Mouse (Mus musculus) heart, embryonic 15.5 days (tissue): ENCODE results near the gene Sptlc2. TPM values are rescaled to one million over a fixed set of nuclear protein-coding genes. Genes with fewer than 3 reads are reported as not detected.

ENCODE experiments used
- ATAC-seq: fragments of 200-750 bp; cut with Nextera tagmentation; replicated peaks from 2 replicates; pipeline ENCODE4 v1.8.0; 2017; ENCODE audit warnings: low read depth, moderate TSS enrichment; ENCODE audit not compliant: insufficient number of reproducible peaks, insufficient read depth, low FRiP score
- H3K27ac ChIP-seq: fragments of 300-500 bp; sonication (generic); 2 replicates; pipeline ENCODE4 v1.5.1; 2015; ENCODE audit warnings: mild to moderate bottlenecking, inconsistent platforms
- H3K27me3 ChIP-seq: fragments of 300-500 bp; sonication (generic); 2 replicates; pipeline ENCODE4 v1.6.1; 2015; ENCODE audit warnings: inconsistent platforms
- H3K36me3 ChIP-seq: fragments of 300-500 bp; sonication (generic); 2 replicates; pipeline ENCODE4 v1.6.1; 2015; ENCODE audit warnings: mild to moderate bottlenecking, inconsistent platforms
- H3K4me1 ChIP-seq: fragments of 300-500 bp; sonication (generic); replicated peaks from 2 replicates; pipeline ENCODE4 v1.6.1; 2015; ENCODE audit warnings: inconsistent platforms
- H3K4me2 ChIP-seq: fragments of 300-500 bp; sonication (generic); 2 replicates; pipeline ENCODE4 v1.6.1; 2015; ENCODE audit warnings: inconsistent platforms, mild to moderate bottlenecking, moderate library complexity
- H3K4me3 ChIP-seq: fragments of 300-500 bp; sonication (generic); 2 replicates; pipeline ENCODE4 v1.5.1; 2015; ENCODE audit warnings: mild to moderate bottlenecking, inconsistent platforms
- H3K9ac ChIP-seq: fragments of 300-500 bp; sonication (generic); 2 replicates; pipeline ENCODE4 v1.6.1; 2015; ENCODE audit warnings: mild to moderate bottlenecking, inconsistent platforms
- H3K9me3 ChIP-seq: fragments of 300-500 bp; sonication (generic); replicated peaks from 2 replicates; pipeline ENCODE4 v1.6.1; 2016; ENCODE audit warnings: inconsistent platforms
- WGBS: fragments of 180-500 bp; shearing (Covaris S2); methylation state at CpG from one replicate; pipeline ENCODE4 v1.1.7; 2015; ENCODE audit warnings: mixed read lengths; 5-methylcytosine and 5-hydroxymethylcytosine counted together
- polyA plus RNA-seq: library from polyadenylated mRNA; unstranded; fragments of >200 nt; fragmentation: Nextera tagmentation; extraction: Ambion mirVana; gene quantifications from 2 replicates; pipeline ENCODE4 v1.2.1, GENCODE M21; 2015

Gene Sptlc2
- polyA plus RNA-seq, 1 experiment from 2014 or later: 62.8 TPM

DNA sequence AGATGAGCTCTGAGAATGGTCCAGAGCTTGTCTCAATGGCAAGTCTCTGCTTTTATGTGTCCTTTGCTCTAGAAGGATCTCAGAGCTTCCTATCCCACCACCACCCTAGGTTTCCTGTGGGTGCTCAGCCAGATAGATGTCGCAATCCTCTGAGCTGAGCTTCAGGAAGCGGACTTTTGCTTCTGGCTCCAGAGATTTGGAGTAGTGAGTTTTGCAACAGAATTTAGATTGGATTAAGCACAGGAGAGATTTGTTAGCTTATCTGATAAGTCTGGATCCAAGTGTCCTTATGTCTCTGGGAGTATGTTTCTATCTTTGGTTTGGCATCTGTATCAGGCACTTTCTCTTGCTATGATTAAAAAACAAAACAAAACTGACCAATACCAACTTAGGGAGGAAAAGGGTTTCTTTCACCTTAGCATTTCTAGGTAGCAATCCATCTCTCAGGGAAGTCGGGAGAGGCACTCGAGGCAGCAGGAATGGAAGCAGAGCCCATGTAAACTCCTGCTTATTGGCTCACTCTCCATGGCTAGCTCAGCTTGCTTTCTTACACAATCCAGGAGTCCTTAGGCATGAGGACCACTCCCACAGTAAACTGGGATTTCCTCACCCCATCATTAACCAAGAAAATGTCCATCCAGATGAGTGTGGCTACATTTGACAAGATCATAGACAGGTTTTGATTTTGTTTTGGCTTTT is 5.4 kb upstream of the Sptlc2 start:
- H3K27ac ChIP-seq: no peak overlapping the region
- WGBS: 62% methylated on average over 4 of the region's 4 CpGs

DNA sequence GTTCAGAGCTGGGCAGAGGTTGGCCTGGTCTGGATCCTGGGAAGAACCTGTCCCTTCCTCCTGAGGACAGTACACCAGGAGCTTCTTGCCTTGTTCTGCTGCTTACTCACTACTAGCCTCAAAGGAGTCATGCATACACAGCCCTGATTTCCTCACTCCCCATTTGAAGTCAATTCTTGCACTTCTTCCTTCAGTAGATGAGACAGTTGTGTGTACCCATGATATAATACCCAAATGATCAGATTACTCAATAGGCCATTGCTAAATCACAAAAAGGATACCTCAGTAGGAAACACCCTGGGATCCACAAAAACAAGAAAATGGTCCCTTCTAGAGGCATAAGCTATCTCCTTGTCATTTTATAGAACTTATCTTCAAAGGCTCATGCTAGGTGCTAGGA is 3.2 kb upstream of the Sptlc2 start:
- no peaks in the 10 kb centered on the region for H3K27me3 ChIP-seq
- no peak for ATAC-seq
- H3K9ac ChIP-seq: no peak overlapping the region
- H3K27ac ChIP-seq: no peak overlapping the region
- peaks cover 9% of the 10 kb centered on the region for H3K4me1 ChIP-seq
- H3K9me3 ChIP-seq: no peaks in the 10 kb centered on the region
- H3K4me3 ChIP-seq: no peak overlapping the region
- H3K4me2 ChIP-seq: no peak overlapping the region
- no peaks in the 10 kb centered on the region for H3K36me3 ChIP-seq

More for the DNA sequence above, 5.4 kb upstream of the Sptlc2 start:
- no peaks in the 10 kb centered on the region for H3K27me3 ChIP-seq
- H3K9me3 ChIP-seq: no peaks in the 10 kb centered on the region
- no peak overlapping the region for H3K4me3 ChIP-seq
- no peak overlapping the region for H3K9ac ChIP-seq
- no peak for ATAC-seq
- H3K36me3 ChIP-seq: no peaks in the 10 kb centered on the region
- no peaks in the 10 kb centered on the region for H3K4me1 ChIP-seq
- no peak overlapping the region for H3K4me2 ChIP-seq

DNA sequence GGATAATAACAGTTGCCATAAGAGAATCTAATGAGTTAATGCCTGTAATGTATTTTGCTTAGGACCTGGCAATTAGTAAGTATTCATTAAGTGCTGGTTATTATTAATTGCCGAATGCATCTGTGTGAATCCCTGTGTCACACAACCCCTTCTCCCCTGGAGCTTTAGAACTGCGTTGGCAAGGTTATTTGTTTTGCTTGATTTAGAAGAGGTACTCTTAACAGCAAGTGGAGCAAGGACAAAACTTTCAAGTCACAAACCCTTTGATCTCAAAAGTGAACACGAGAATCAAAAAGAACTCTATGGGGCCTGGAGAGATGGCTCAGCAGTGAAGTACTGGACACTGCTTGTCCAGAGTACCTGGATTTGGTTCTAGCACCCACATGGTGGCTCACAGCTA is 1.1 kb upstream of the Sptlc2 start:
- Histone ChIP-seq H3K9ac (no peak overlapping the region), H3K27ac (no peak overlapping the region), H3K27me3 (no peaks in the 10 kb centered on the region), H3K36me3 (no peaks in the 10 kb centered on the region), H3K9me3 (no peaks in the 10 kb centered on the region), H3K4me3 (no peak overlapping the region), H3K4me1 (peaks cover 14% of the 10 kb centered on the region), H3K4me2 (no peak overlapping the region)
- WGBS: 76% methylated on average over 3 of the region's 3 CpGs
- ATAC-seq: no peak

DNA sequence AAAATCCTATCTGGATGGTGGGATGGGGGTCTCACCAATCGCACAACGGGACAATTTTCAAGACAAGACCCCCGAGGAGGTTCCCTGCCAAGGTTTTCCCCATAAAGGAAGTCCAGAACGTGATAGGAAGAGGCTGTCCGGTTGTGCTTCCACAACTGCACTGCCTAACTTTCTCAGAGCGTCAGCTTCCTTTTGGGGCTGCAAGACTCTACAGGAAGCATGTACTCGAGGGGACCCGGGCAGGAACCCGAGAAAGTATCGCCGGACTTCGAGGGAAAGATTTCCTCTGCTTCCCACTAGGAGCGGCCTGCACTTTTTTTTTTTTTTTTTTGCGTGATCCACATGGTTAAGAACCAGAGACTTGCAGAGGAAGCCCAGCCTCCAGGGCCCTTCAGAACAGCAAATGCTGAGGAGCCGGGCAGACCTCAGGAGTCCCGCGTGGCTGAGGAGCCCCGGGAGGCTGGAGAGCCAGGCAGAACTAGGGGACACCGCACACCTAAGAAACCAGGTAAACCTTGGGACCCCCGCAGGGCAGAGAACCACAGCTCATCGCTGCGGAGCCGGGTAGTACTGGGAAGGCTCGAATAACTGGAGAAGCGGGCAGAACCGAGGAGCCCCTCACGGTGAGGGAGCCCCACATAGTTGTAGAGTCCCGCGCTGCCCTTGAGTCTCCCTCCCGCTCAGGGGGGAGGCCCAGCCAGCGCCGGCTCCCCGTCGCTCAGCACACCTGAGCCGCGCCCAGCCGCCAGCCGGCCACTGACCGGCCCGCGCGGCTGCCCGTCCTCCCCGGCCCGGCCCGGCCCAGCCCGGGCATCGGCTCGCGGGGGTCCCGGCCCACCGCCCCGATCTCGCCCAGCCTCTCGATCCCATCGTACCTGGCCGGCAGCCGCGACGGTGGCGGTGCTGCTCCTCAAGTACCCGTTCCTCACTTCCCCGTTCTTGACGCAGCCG is 709 bp downstream of the Sptlc2 start:
- no peaks in the 10 kb centered on the region for H3K27me3 ChIP-seq
- H3K4me1 ChIP-seq: peaks cover 14% of the 10 kb centered on the region
- no peaks in the 10 kb centered on the region for H3K36me3 ChIP-seq
- peak overlapping the region; percentile 88 for H3K27ac ChIP-seq
- peak overlapping the region; percentile 87 for H3K4me3 ChIP-seq
- ATAC-seq: peak; percentile 40
- under 1% methylated on average over 62 of the region's 65 CpGs for WGBS
- H3K9ac ChIP-seq: peak overlapping the region; percentile 94
- H3K4me2 ChIP-seq: peak overlapping the region; percentile 98
- no peaks in the 10 kb centered on the region for H3K9me3 ChIP-seq

DNA sequence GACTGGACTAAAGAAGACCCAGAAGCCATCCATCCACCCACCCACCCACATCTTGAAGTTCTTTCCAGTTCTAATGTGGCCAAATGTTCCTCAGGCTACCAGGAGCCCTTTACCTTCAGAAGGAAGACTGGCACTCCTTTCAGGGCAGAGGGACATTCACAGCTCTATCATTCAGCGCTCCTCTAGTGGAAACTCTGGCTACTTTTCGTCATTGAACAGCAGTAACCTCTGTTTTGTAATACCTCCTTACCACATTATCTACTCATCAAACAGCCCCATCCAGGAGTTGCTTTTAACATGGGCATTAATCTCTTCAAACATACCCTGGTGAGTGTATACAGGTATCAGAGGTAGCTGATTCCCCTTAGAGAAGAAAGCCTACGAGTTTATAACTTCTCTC is 3.1 kb downstream of the Sptlc2 start:
- WGBS: 84% methylated on average over 3 of the region's 3 CpGs
- no peak overlapping the region for H3K9ac ChIP-seq
- no peaks in the 10 kb centered on the region for H3K27me3 ChIP-seq
- H3K36me3 ChIP-seq: no peaks in the 10 kb centered on the region
- H3K27ac ChIP-seq: no peak overlapping the region
- no peak for ATAC-seq
- no peak overlapping the region for H3K4me2 ChIP-seq
- peaks cover 35% of the 10 kb centered on the region for H3K4me1 ChIP-seq
- H3K4me3 ChIP-seq: no peak overlapping the region
- no peaks in the 10 kb centered on the region for H3K9me3 ChIP-seq

DNA sequence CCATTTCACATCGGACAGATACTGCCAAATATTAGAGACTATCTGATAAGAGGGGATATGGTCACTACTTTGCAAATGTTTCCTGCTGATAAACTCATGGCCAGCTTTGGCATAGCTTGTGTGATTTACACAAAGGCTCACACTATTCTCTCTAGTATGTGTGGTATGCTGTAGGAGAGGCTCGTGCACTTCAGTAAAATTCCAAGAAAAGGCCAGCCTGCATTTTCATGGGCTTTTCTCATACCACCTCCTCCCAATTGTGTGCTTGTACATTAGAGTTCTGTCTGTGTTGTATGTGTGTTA is 6.8 kb downstream of the Sptlc2 start:
- no peaks in the 10 kb centered on the region for H3K36me3 ChIP-seq
- H3K9ac ChIP-seq: no peak overlapping the region
- no peak overlapping the region for H3K4me3 ChIP-seq
- WGBS: 18% methylated on average over 2 of the region's 2 CpGs
- H3K4me1 ChIP-seq: peaks cover 29% of the 10 kb centered on the region
- H3K27ac ChIP-seq: peak overlapping the region; percentile 29
- H3K27me3 ChIP-seq: no peaks in the 10 kb centered on the region
- no peaks in the 10 kb centered on the region for H3K9me3 ChIP-seq
- no peak overlapping the region for H3K4me2 ChIP-seq
- ATAC-seq: peak; percentile 53; the same call in 1 of the 2 replicates

DNA sequence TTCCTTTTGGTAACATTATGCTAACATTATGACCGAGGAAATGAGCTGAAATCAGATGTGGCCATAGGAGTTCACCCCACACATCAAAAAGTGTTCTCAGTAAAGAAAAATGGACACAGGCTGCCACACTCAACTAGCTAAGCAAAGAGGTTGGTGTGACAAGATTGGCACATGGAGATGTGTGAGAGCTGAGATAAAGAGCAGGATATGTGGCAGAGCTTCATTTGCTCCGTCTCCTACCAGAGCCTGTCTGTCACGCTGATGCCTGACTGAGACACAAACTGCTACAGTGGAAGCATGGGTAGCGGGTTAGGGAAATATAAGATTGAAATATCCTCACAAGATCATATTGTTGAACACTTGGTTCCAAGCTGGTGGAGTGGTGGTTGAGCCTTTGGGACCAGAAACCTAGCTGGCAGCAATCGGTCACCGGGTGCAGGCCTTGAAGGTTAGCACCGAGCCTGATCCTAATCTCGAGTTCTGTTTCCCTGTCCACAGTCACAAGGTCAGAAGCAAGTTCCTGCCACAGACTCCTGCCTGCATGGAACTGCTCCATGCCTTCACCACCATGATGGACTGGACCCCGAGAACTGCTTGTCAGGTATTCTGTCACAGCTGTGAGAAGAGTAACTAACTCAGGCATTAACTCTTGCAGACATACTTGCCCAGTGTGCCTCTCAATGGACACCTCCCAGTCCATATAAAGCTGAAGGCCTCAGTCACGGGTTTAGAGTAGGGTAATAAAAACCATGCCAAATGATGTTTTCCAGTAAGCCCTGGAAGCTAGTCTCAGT is 7.4 kb downstream of the Sptlc2 start:
- WGBS: 68% methylated on average over 10 of the region's 10 CpGs

DNA sequence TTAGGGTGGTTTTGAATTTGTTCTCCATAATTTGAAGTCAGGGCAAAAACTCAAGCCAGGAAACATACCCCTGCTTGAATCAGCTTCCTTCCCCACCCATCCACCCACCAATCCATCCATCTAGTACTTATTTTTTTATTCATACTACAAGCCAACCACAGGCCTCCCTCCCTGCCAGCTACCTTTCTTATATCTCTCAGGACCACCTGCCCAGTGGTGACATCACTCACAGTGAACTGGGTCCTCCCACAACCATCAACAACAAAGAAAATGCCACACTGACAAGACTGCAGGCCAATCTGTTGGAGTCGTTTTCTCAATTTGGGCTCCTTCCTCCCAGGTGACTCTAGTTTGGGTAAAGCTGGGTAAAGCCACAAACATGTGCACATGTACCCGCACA is 8.7 kb downstream of the Sptlc2 start:
- Histone ChIP-seq H3K9me3 (no peaks in the 10 kb centered on the region), H3K9ac (no peak overlapping the region), H3K4me3 (no peak overlapping the region), H3K27ac (no peak overlapping the region), H3K4me1 (peaks cover 24% of the 10 kb centered on the region), H3K4me2 (no peak overlapping the region), H3K36me3 (no peaks in the 10 kb centered on the region), H3K27me3 (no peaks in the 10 kb centered on the region)
- no peak for ATAC-seq
- WGBS: 78% methylated on average over 2 of the region's 2 CpGs

More for the DNA sequence above, 7.4 kb downstream of the Sptlc2 start:
- Histone ChIP-seq H3K27me3 (no peaks in the 10 kb centered on the region), H3K9ac (no peak overlapping the region), H3K4me1 (peaks cover 24% of the 10 kb centered on the region), H3K4me2 (no peak overlapping the region), H3K36me3 (no peaks in the 10 kb centered on the region), H3K9me3 (no peaks in the 10 kb centered on the region), H3K4me3 (no peak overlapping the region), H3K27ac (peak overlapping the region; percentile 29; the same call in 1 of the 2 replicates)
- ATAC-seq: 0 out of 2 replicates have a peak, but pooled peaks have one; percentile 7

DNA sequence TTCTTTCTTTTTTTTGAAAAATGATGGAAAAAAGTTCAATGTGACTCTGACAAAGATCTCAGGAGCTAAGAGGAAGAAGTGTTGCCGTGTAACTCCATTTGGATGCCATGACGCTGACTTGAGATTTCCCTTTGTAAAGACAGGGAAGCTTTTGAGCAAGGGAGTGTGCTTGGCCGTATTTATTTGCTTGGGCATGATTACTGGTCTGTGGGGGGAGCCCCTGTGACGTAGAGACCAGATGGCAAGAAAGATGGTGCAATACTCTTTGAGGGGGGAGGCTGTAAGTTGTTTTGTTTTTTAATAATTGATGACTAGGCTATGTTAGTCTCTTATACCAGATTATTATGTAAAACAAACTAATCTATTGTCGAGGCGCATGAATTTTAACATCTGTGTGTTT is 14.0 kb downstream of the Sptlc2 start:
- ATAC-seq: no peak
- H3K27ac ChIP-seq: no peak overlapping the region

DNA sequence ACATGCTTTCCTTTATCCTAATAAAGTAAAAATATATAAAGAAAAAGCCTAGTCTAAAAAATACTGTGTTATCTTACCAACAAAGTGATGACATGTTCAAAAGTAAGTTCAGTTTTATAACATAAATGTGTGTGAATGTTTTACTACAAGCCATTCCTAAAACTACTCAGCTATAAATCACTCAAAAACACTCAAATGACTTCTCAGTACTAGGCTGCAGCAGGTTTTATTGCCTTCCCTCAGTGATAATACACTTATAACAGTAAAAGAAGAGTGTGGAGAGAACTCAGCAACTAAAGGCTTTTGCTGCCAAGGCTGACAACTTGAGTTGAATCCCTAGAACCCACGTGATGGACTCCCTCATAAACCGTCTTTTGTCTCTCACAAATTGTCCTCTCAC is 18.8 kb downstream of the Sptlc2 start:
- H3K4me1 ChIP-seq: no peaks in the 10 kb centered on the region
- H3K4me2 ChIP-seq: no peak overlapping the region
- no peak overlapping the region for H3K27ac ChIP-seq
- no peaks in the 10 kb centered on the region for H3K27me3 ChIP-seq
- no peak for ATAC-seq
- no peak overlapping the region for H3K4me3 ChIP-seq
- H3K36me3 ChIP-seq: peaks cover 15% of the 10 kb centered on the region
- WGBS: 71% methylated on average over 2 of the region's 2 CpGs
- no peaks in the 10 kb centered on the region for H3K9me3 ChIP-seq
- no peak overlapping the region for H3K9ac ChIP-seq

More for the DNA sequence above, 14.0 kb downstream of the Sptlc2 start:
- H3K27me3 ChIP-seq: no peaks in the 10 kb centered on the region
- WGBS: 82% methylated on average over 6 of the region's 6 CpGs
- peaks cover 3% of the 10 kb centered on the region; the same call in 1 of the 2 replicates for H3K4me1 ChIP-seq
- H3K9me3 ChIP-seq: no peaks in the 10 kb centered on the region
- no peak overlapping the region for H3K9ac ChIP-seq
- H3K36me3 ChIP-seq: no peaks in the 10 kb centered on the region
- H3K4me2 ChIP-seq: no peak overlapping the region
- no peak overlapping the region for H3K4me3 ChIP-seq

DNA sequence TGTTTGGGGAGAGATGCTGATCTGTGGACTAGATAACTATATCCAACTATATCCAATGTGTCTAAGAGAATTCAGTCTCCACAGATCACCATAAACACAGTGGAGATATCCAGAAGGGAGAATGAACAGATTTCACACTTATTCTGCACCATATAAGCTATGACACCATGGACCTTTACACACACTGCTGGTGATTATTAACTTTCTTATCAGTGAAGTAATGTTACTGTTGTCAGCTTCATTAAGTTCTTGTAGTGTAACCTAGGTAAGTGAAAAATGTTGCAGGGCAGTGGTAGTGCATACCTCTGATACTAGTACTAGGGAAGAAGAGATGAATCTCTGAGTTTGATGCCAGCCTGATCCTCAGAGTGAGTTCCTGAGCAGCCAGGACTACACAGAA is 20.1 kb downstream of the Sptlc2 start:
- Histone ChIP-seq H3K9ac (no peak overlapping the region), H3K4me3 (no peak overlapping the region), H3K9me3 (no peaks in the 10 kb centered on the region), H3K4me2 (no peak overlapping the region), H3K27me3 (no peaks in the 10 kb centered on the region), H3K36me3 (peaks cover 15% of the 10 kb centered on the region), H3K4me1 (no peaks in the 10 kb centered on the region; the same call in 1 of the 2 replicates), H3K27ac (no peak overlapping the region)
- no peak for ATAC-seq
